Mouse (Mus musculus) embryo, embryonic 10.5 days (tissue): ENCODE measurements around the gene Chrna1.

Experiments
- DNase-seq: peaks from one replicate; pipeline ENCODE4 v3.0.0-alpha.2; 2015; ENCODE audit warnings: low spot score

Chrna1 gene

DNA sequence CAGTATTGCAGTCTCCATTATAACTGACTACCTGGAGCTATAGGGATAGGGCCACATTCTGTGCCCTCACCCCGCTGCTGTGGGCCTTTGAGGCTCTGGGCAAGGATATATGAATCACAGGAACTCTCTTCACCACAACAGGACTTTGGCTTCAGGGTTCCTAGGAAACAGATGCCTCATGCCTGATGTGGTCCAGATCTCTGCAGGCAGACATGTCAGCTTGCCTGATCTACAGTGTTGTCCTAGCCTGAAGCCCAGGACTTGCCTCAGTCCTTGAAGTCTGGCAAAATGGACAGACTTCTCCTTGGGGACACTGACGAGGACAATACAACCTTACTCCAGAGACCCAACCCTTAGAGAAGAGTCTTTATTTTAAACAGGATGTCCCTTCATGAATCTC, 61.8 kb downstream of the Chrna1 start:
- no peak for DNase-seq

GRCm38 (mm10) chr2:73514178-73514577, 66.0 kb downstream of the Chrna1 start:
- DNase-seq: no peak
